Mouse (Mus musculus): ENCODE measurements around the gene Papolb. TPM values are rescaled to one million over a fixed set of nuclear protein-coding genes. Genes with fewer than 3 reads are reported as not detected.
A peak's percentile ranks its signal among the peaks of the same experiment; 100 is the strongest.

Papolb gene
- polyA plus RNA-seq, 1 experiment from 2014 or later: 0.20 TPM

- H3K27ac ChIP-seq (replicated peaks): peak overlapping the region; percentile 63
- 36% methylated on average over 9 of the region's 9 CpGs for WGBS
Observed at GRCm38 (mm10) chr5:142549441-142549840, 19.6 kb upstream of the Papolb start.

DNA sequence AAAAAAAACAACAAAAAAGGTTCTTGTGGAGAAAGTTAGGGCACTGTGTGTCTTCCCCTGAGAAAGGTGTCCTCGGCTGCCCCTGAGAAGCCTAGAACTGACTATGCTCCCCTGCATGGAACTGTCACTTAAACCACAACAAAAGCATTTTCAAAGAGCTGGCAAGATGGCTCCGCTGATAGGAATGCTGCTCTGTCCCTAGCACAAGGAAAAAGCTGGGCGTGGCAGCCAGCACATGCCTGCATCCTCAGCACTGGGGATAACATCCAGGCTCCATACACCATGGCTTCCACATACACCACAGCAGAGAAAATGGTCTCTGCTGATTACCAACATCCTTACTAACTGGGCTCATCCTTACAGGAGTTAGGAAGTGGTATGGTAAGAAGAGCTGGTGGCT is 17.2 kb upstream of the Papolb start:
- Histone ChIP-seq H3K4me1 (peaks cover 42% of the 10 kb centered on the region), H3K36me3 (replicated peaks) (0 out of 2 replicates have a peak, but pooled peaks cover 2% of the 10 kb centered on the region), H3K27me3 (replicated peaks; ENCODE audit: low read depth, poor library complexity, severe bottlenecking) (peaks cover 19% of the 10 kb centered on the region), H3K27ac (replicated peaks) (no peak overlapping the region), H3K9me3 (no peaks in the 10 kb centered on the region), H3K4me3 (no peak overlapping the region)
- DNase-seq (ENCODE audit: low spot score): no peak
- WGBS: 83% methylated on average over 3 of the region's 3 CpGs

More at GRCm38 (mm10) chr5:142549441-142549840, 19.6 kb upstream of the Papolb start:
- H3K4me3 ChIP-seq: peak overlapping the region; percentile 63; the same call in 1 of the 2 replicates
- no peaks in the 10 kb centered on the region for H3K36me3 ChIP-seq (replicated peaks)
- H3K4me1 ChIP-seq: peaks cover 42% of the 10 kb centered on the region
- peak; percentile 17 for DNase-seq (ENCODE audit: low spot score)
- H3K9me3 ChIP-seq: no peaks in the 10 kb centered on the region
- H3K27me3 ChIP-seq (replicated peaks; ENCODE audit: low read depth, poor library complexity, severe bottlenecking): peaks cover 19% of the 10 kb centered on the region

DNA sequence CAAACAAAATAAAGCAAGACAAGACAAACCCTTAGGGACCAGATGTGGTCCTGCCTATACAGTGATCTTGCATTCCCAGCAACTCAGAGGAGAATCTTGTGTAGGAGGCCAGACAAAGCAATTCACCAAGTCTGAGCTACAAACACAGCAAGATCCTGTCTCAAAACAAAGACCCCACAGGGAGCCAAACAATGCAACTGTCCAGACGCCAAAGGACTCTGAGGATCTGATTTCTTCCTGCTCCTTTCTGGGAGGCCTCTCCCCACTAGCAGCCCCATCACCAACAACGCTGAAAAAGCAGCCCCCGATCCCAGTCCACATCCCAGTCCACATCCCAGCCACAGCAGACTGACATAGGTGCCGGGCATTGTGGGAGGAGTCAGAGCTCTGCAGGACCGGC is 16.5 kb upstream of the Papolb start:
- Histone ChIP-seq H3K36me3 (replicated peaks) (0 out of 2 replicates have a peak, but pooled peaks cover 2% of the 10 kb centered on the region), H3K27me3 (replicated peaks; ENCODE audit: low read depth, poor library complexity, severe bottlenecking) (peaks cover 19% of the 10 kb centered on the region), H3K27ac (replicated peaks) (peak overlapping the region; percentile 36; the same call in 1 of the 2 replicates), H3K4me3 (no peak overlapping the region), H3K9me3 (no peaks in the 10 kb centered on the region), H3K4me1 (peaks cover 42% of the 10 kb centered on the region)
- no peak for DNase-seq (ENCODE audit: low spot score)
- 11% methylated on average over 5 of the region's 5 CpGs for WGBS

DNA sequence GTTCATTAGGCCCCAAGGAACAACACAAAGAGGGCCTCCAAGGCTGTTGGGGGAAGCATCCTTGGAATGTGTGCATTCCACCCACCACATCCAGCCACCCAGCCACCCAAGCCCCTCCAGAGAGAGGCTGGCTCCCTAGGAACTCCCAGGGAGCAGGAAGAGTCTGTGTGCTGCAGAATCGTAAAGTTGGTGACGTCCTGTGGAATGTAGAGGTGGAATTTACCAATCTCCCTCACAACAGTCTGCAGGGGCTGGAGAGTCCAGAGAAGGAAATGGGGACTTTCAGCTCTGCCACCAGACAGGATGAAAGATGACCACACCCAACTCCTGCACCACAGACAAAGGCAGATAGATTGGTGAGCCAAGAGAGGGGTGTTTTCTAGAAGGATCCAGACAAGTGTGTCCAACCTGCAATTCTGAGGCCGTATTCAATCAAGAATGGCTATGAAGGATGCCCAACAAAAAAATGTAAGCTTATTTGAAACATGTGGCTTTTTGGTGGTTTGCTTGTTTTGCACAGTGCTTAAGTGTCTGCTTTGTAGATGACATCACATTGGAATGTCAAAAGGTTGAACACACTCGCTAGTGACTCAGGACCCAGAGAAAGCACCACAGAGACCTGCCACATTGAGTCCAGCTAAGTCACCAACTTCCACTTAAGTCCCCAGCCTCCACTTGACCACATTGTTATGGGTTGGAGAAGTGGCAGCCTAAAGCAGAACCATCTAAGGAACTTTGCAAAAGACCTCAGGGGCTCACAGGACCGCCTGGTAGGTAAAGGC is 15.3 kb upstream of the Papolb start:
- Histone ChIP-seq H3K4me1 (peaks cover 32% of the 10 kb centered on the region), H3K27ac (replicated peaks) (peak overlapping the region; percentile 30; the same call in 1 of the 2 replicates), H3K36me3 (replicated peaks) (0 out of 2 replicates have a peak, but pooled peaks cover 2% of the 10 kb centered on the region), H3K4me3 (no peak overlapping the region), H3K9me3 (no peaks in the 10 kb centered on the region), H3K27me3 (replicated peaks; ENCODE audit: low read depth, poor library complexity, severe bottlenecking) (peaks cover 15% of the 10 kb centered on the region)
- DNase-seq (ENCODE audit: low spot score): no peak
- WGBS: 72% methylated on average over 5 of the region's 5 CpGs

DNA sequence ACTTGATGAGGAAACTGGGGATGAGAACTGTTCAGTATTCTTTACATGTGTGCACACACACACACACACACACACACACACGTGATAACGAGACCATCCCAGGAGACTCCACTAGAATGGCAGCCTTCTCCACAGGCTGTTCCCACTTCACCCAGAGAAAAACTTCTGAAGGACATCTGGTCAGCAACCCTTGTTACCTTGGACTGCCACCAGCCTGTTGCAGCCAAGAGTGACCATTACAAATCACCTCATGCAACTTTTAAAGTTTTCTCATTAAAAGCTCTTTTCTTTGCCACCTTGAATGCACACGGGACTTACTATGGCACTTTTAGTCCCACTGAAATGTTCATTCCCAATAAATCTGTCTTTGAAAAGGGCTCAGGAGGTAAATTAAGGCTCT is 7.4 kb upstream of the Papolb start:
- H3K4me1 ChIP-seq: no peaks in the 10 kb centered on the region
- H3K9me3 ChIP-seq: no peaks in the 10 kb centered on the region
- no peak for DNase-seq (ENCODE audit: low spot score)
- no peaks in the 10 kb centered on the region for H3K36me3 ChIP-seq (replicated peaks)
- no peak overlapping the region for H3K27ac ChIP-seq (replicated peaks)
- H3K27me3 ChIP-seq (replicated peaks; ENCODE audit: low read depth, poor library complexity, severe bottlenecking): no peaks in the 10 kb centered on the region
- no peak overlapping the region for H3K4me3 ChIP-seq
- 92% methylated on average over 3 of the region's 3 CpGs for WGBS

DNA sequence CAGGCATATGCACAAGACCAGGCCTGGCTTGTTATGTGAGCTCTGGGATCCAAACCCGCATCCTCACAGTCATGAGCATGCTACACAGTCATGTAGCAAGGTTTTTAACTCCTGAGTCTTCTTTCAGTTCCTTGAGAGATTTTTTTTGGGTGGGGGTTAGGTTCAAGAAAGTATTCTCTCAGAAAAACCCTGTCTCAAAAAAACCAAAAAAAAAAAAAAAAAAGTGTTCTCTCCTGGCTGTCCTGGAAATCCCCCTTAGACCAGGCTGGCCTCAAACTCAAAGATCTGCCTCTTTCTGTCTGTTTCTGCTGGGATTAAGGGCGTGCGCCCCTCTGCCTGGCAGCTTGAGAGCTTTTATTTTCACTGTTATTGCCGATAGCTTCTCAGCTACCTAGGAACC is 5.5 kb upstream of the Papolb start:
- no peak overlapping the region for H3K4me3 ChIP-seq
- WGBS: 83% methylated on average over 4 of the region's 4 CpGs

GRCm38 (mm10) chr5:142524711-142525464 is 5.0 kb downstream of the Papolb start:
- WGBS: 80% methylated on average over 8 of the region's 8 CpGs
- Histone ChIP-seq H3K4me1 (peaks cover 6% of the 10 kb centered on the region; the same call in 1 of the 2 replicates), H3K27ac (replicated peaks) (no peak overlapping the region), H3K27me3 (replicated peaks; ENCODE audit: low read depth, poor library complexity, severe bottlenecking) (peaks cover 30% of the 10 kb centered on the region), H3K9me3 (no peaks in the 10 kb centered on the region), H3K36me3 (replicated peaks) (no peaks in the 10 kb centered on the region), H3K4me3 (no peak overlapping the region)
- no peak for DNase-seq (ENCODE audit: low spot score)

More for the DNA sequence above, 5.5 kb upstream of the Papolb start:
- no peaks in the 10 kb centered on the region for H3K9me3 ChIP-seq
- no peak overlapping the region for H3K27ac ChIP-seq (replicated peaks)
- H3K27me3 ChIP-seq (replicated peaks; ENCODE audit: low read depth, poor library complexity, severe bottlenecking): peaks cover 8% of the 10 kb centered on the region
- no peak for DNase-seq (ENCODE audit: low spot score)
- H3K36me3 ChIP-seq (replicated peaks): no peaks in the 10 kb centered on the region
- H3K4me1 ChIP-seq: no peaks in the 10 kb centered on the region

DNA sequence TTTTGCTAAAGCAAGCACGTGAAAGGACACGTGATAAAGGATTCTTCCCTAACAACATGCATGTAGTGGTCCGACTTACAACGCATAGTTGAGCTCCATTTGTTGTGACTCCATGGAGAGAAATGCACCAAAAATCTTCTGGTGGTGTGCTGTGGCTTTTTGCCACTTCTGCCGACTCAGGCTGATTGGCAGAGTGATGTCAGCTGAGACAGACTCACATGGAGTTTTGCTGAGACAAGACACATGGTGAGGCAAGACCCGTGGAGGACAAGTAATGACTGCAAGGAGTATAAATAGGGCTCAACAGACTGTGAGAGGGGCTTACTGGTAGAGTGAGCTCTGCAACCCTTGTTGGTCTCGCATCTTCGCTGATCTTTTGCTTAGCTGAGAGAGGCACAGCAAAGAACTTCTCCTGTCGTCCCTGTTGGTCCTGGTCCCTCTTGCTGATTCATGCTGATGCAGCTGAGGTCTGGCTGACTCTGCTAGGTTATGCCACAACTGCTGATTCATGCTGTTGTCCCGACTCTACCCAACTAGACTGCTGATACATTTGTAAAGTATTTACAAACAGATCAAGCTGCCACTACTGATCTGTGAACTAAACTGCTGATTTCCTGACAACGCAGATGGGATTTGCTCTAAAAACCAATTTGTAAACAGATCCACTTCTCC is 8.5 kb downstream of the Papolb start:
- H3K4me3 ChIP-seq: no peak overlapping the region
- 90% methylated on average over 11 of the region's 11 CpGs for WGBS
- peaks cover 6% of the 10 kb centered on the region; the same call in 1 of the 2 replicates for H3K4me1 ChIP-seq
- peaks cover 4% of the 10 kb centered on the region; the same call in 1 of the 2 replicates for H3K27me3 ChIP-seq (replicated peaks; ENCODE audit: low read depth, poor library complexity, severe bottlenecking)
- no peak for DNase-seq (ENCODE audit: low spot score)
- H3K36me3 ChIP-seq (replicated peaks): no peaks in the 10 kb centered on the region
- H3K9me3 ChIP-seq: no peaks in the 10 kb centered on the region
- no peak overlapping the region for H3K27ac ChIP-seq (replicated peaks)

DNA sequence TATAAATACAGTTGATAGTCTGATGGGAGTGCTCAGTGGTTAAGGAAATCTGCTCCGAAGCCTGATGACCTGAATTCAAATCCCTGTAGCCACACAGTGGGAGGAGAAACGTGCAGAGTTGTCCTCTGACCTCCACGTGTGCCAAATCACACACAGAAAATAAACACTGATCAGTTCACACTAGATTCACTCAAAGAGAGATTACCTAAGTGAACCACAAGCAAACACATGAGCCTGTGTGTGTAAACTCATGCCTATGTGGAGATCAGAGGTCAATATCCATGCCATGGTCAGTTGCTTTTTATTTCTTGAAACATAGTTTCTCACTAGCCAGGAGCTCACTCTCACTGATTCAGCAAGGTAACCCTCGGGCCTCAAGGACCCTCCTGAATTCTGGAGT is 9.5 kb downstream of the Papolb start:
- H3K9me3 ChIP-seq: no peaks in the 10 kb centered on the region
- H3K27me3 ChIP-seq (replicated peaks; ENCODE audit: low read depth, poor library complexity, severe bottlenecking): peaks cover 2% of the 10 kb centered on the region; the same call in 1 of the 2 replicates
- peaks cover 4% of the 10 kb centered on the region; the same call in 1 of the 2 replicates for H3K4me1 ChIP-seq
- 80% methylated on average over 4 of the region's 4 CpGs for WGBS
- no peak for DNase-seq (ENCODE audit: low spot score)
- H3K4me3 ChIP-seq: no peak overlapping the region
- H3K27ac ChIP-seq (replicated peaks): no peak overlapping the region
- H3K36me3 ChIP-seq (replicated peaks): no peaks in the 10 kb centered on the region

GRCm38 (mm10) chr5:142518973-142519372 is 10.9 kb downstream of the Papolb start:
- WGBS: 67% methylated on average over 6 of the region's 6 CpGs

DNA sequence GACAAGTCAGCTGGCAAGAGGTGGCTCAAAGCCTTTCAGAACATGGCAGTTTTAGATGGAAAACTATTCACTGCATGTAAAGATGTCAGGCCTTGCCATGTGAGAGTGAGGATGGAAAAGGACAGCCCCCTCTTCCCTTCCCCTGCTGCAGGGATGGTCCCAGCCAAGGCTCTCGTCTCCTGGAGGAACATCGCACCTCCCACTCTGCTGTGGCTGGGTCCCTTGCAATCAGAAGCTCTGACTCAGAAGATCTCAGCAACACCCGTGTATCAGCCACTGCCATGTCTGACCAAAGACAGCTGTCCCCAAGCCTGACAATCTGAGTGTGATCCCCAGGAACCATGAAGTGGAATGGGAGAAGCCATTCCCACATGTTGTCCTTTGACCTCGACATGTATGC is 17.8 kb downstream of the Papolb start:
- DNase-seq (ENCODE audit: low spot score): no peak
- no peak overlapping the region for H3K27ac ChIP-seq (replicated peaks)
- H3K27me3 ChIP-seq (replicated peaks; ENCODE audit: low read depth, poor library complexity, severe bottlenecking): peaks cover 21% of the 10 kb centered on the region; the same call in 1 of the 2 replicates
- no peaks in the 10 kb centered on the region for H3K36me3 ChIP-seq (replicated peaks)
- H3K4me3 ChIP-seq: no peak overlapping the region
- H3K9me3 ChIP-seq: no peaks in the 10 kb centered on the region
- WGBS: 87% methylated on average over 4 of the region's 4 CpGs
- peaks cover 18% of the 10 kb centered on the region for H3K4me1 ChIP-seq

More at GRCm38 (mm10) chr5:142518973-142519372, 10.9 kb downstream of the Papolb start:
- no peaks in the 10 kb centered on the region for H3K27me3 ChIP-seq (replicated peaks; ENCODE audit: low read depth, poor library complexity, severe bottlenecking)
- DNase-seq (ENCODE audit: low spot score): no peak
- H3K4me3 ChIP-seq: no peak overlapping the region
- H3K27ac ChIP-seq (replicated peaks): no peak overlapping the region
- H3K9me3 ChIP-seq: no peaks in the 10 kb centered on the region
- H3K36me3 ChIP-seq (replicated peaks): no peaks in the 10 kb centered on the region
- peaks cover 3% of the 10 kb centered on the region; the same call in 1 of the 2 replicates for H3K4me1 ChIP-seq

DNA sequence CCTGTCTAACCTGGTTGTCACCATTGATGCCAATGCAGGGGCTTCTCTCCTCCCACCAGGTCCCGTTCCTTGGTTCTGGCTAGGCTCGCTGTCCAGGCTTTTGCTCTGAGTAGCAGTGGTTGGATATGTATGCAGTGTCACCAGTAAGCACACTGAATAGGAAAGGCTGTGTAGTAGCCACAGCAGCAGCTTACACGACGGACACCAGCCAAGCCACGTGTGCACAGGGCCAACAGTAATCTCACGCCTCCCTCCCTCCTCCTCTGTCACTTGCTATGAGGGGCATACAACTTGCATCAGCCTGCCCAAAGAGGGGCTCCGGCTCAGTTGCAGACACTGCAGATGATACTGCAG is 19.8 kb downstream of the Papolb start:
- H3K27me3 ChIP-seq (replicated peaks; ENCODE audit: low read depth, poor library complexity, severe bottlenecking): peaks cover 24% of the 10 kb centered on the region; the same call in 1 of the 2 replicates
- 56% methylated on average over 7 of the region's 7 CpGs for WGBS
- H3K36me3 ChIP-seq (replicated peaks): no peaks in the 10 kb centered on the region
- DNase-seq (ENCODE audit: low spot score): no peak
- peaks cover 20% of the 10 kb centered on the region for H3K4me1 ChIP-seq
- H3K4me3 ChIP-seq: no peak overlapping the region
- 0 out of 2 replicates have a peak overlapping the region, but pooled peaks have one; percentile 76 for H3K27ac ChIP-seq (replicated peaks)
- H3K9me3 ChIP-seq: no peaks in the 10 kb centered on the region

Measured in embryonic facial prominence, embryonic 10.5 days (tissue).